Mouse (Mus musculus) liver, embryonic 14.5 days (tissue): ENCODE data around the gene Brap.

Experiments used
- CTCF ChIP-seq: IDR thresholded peaks from 2 replicates; pipeline ENCODE4 v1.5.1; 2016; ENCODE audit warnings: antibody characterized with exemption, low read depth, control low read depth
- EP300 ChIP-seq: IDR thresholded peaks from 2 replicates; pipeline ENCODE4 v1.6.1; 2016; ENCODE audit warnings: antibody characterized with exemption, low read depth

DNA sequence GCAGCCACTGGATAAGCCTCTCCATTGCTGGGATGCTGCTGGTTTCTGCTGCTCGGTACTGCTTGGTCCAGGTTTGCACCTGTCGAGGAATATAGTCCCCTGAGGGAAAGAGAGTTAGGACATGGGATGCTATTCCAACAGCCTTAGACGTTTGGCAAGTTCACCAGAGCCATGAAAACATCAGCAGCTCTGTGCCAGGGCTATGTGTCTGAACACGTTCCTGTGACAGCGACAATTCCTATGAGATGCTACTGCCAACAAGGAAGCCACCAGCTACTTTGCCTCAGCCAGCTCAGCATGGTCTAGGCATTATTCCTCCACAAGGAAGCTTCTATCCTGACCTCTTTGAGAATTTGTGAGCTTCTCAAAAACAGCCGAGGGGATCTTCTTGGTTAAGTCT is 23.1 kb upstream of the Brap start:
- no peak for TF ChIP-seq CTCF
- no peak for TF ChIP-seq EP300
